Mouse (Mus musculus) embryonic facial prominence, embryonic 14.5 days (tissue): Measurements from ENCODE around the gene C1ql1. TPM values are rescaled to one million over a fixed set of nuclear protein-coding genes. Genes with fewer than 3 reads are reported as not detected.

Experiments used
- ATAC-seq: fragments of 200-750 bp; cut with Nextera tagmentation; 2 replicates; pipeline ENCODE4 v1.8.0; 2017; ENCODE audit warnings: low read depth, moderate number of reproducible peaks, moderate TSS enrichment
- DNase-seq: peaks from one replicate; pipeline ENCODE4 v3.0.0-alpha.2; 2015; ENCODE audit warnings: low spot score
- H3K27ac ChIP-seq: fragments of 300-500 bp; sonication (generic); replicated peaks from 2 replicates; pipeline ENCODE4 v1.5.1; 2014; ENCODE audit warnings: low read depth, mild to moderate bottlenecking, low read length, moderate library complexity
- H3K27me3 ChIP-seq: fragments of 300-500 bp; sonication (generic); replicated peaks from 2 replicates; pipeline ENCODE4 v1.6.1; 2014; ENCODE audit warnings: low read length; ENCODE audit not compliant: control insufficient read depth, insufficient read depth
- H3K36me3 ChIP-seq: fragments of 300-500 bp; sonication (generic); 2 replicates; pipeline ENCODE4 v1.6.1; 2014; ENCODE audit warnings: low read length, mixed read lengths; ENCODE audit not compliant: control insufficient read depth, insufficient read depth
- H3K4me1 ChIP-seq: fragments of 300-500 bp; sonication (generic); 2 replicates; pipeline ENCODE4 v1.6.1; 2014; ENCODE audit warnings: antibody characterized with exemption, low read length; ENCODE audit not compliant: control insufficient read depth, insufficient read depth
- H3K4me2 ChIP-seq: fragments of 300-500 bp; sonication (generic); 2 replicates; pipeline ENCODE4 v1.6.1; 2014; ENCODE audit warnings: low read depth, mild to moderate bottlenecking, low read length, moderate library complexity, mixed read lengths
- H3K4me3 ChIP-seq: fragments of 300-500 bp; sonication (generic); 2 replicates; pipeline ENCODE4 v1.5.1; 2014; ENCODE audit warnings: low read depth, mild to moderate bottlenecking, low read length
- H3K9ac ChIP-seq: fragments of 300-500 bp; sonication (generic); 2 replicates; pipeline ENCODE4 v1.6.1; 2014; ENCODE audit warnings: low read depth, mild to moderate bottlenecking, low read length, moderate library complexity, mixed read lengths
- H3K9me3 ChIP-seq: fragments of 300-500 bp; sonication (generic); 2 replicates; pipeline ENCODE4 v1.6.1; 2016; ENCODE audit warnings: low read length; ENCODE audit not compliant: control insufficient read depth
- WGBS: fragments of 180-500 bp; shearing (Covaris S2); extraction: QIAGEN DNeasy Blood & Tissue Kit; methylation state at CpG from one replicate; pipeline ENCODE4 v1.1.7; 2014; 5-methylcytosine and 5-hydroxymethylcytosine counted together
- polyA plus RNA-seq: library from polyadenylated mRNA; unstranded; fragments of >200 nt; fragmentation: Nextera tagmentation; extraction: Ambion mirVana; gene quantifications from 2 replicates; pipeline ENCODE4 v1.2.1, GENCODE M21; 2014

Gene C1ql1
- polyA plus RNA-seq, 1 experiment from 2014 or later = 1.8 TPM

DNA sequence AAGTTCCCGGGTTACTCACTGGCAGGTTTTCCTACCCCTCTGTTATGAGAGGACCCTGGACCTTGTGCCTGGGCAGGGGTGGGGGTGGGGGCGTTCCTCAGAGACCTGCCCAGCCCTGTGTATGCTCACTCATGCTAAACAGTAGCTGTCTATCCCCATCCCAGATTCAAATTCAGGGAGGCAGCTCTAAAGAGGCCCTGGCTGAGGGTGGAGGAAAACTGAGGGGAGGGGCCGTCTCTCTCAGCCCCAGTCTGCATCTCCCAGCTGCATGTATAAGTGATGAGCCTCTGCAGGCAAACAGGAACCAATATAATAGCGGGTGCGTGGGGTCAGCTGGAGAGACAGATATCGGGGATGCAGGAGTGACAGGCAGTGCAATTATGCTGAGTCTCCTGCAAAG, 6.4 kb upstream of the C1ql1 start:
- H3K9ac ChIP-seq = no peak overlapping the region
- ATAC-seq (no peak), DNase-seq (no peak)
- H3K27ac ChIP-seq = no peak overlapping the region
- H3K9me3 ChIP-seq = no peaks in the 10 kb centered on the region
- peaks cover 37% of the 10 kb centered on the region for H3K27me3 ChIP-seq
- peaks cover 8% of the 10 kb centered on the region; the same call in 1 of the 2 replicates for H3K4me1 ChIP-seq
- H3K4me2 ChIP-seq = no peak overlapping the region
- WGBS = 23% methylated on average over 6 of the region's 6 CpGs
- H3K36me3 ChIP-seq = no peaks in the 10 kb centered on the region
- H3K4me3 ChIP-seq = no peak overlapping the region

DNA sequence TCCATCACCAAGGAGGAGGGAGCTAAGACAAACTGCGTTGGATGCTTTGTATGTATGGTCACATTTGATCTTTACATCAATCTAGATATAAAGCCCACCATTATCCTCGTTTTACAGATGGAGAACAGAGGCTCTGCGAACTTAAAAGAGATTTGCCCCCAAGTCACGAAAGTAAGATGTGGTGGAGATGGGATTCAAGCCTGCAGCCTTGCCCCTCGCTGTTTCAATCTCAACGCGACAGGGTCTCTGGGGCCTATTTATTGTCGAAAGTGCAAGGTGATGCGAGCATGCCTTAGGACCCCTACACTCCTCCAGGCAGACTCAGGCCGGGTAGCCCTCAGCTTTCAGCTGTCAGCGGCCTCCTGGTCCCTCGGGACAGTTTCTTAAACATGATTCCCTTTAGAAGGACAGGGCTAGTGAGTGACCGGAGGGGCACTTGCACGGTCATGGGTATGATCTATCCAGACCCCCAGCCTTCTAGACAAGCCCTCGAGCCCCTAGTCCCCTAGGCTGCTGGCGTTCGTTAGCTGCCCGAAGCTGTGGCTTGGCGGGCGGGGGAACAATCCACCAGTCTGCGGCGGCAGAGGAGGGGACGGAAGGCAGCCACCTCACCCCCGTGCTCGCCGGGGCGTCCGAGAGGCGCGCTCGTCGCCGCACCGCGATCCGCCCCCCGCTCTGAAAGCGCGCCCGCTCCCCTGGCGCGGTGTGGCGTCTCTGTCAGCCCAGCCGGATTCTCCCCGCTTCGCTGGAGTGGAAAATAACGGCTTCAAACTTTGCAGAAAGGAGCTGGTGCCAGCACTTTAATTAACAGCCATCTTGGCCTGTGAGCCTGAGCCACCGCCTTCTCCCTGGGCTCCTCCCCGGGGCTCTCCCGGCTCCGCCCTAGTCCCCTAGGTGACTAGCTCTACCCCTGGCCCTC, 1.8 kb upstream of the C1ql1 start:
- Histone ChIP-seq H3K27ac (no peak overlapping the region), H3K4me1 (peaks cover 21% of the 10 kb centered on the region), H3K4me3 (peak overlapping the region; percentile 47), H3K36me3 (no peaks in the 10 kb centered on the region), H3K9me3 (no peaks in the 10 kb centered on the region), H3K9ac (peak overlapping the region; percentile 64), H3K27me3 (peaks cover 79% of the 10 kb centered on the region), H3K4me2 (peak overlapping the region; percentile 88)
- peak; percentile 35; the same call in 1 of the 2 replicates for ATAC-seq
- WGBS = 3% methylated on average over 25 of the region's 51 CpGs
- peak; percentile 70 for DNase-seq

DNA sequence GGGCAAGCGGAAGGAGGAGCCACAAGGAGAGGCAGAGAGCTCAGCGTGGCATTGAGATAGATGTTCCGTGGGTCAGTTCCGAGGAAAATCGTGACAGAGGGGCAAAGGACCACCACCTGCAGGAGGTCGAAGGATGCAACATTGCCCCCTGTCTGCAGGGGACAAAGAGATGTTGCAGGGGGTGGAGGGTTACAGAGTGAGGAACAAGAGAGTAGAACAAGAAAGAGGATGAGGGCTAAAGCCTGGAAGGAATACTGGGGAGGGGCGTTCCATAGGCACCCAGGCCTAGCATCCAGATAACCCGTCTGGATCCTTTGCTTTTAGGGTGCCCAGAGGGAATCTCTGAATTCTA, 480 bp upstream of the C1ql1 start:
- DNase-seq = no peak
- 6% methylated on average over 8 of the region's 8 CpGs for WGBS
- Histone ChIP-seq H3K4me1 (peaks cover 21% of the 10 kb centered on the region), H3K9me3 (no peaks in the 10 kb centered on the region), H3K4me3 (peak overlapping the region; percentile 43), H3K36me3 (no peaks in the 10 kb centered on the region), H3K27me3 (peaks cover 89% of the 10 kb centered on the region), H3K4me2 (peak overlapping the region; percentile 67), H3K9ac (no peak overlapping the region), H3K27ac (no peak overlapping the region)
- no peak for ATAC-seq

DNA sequence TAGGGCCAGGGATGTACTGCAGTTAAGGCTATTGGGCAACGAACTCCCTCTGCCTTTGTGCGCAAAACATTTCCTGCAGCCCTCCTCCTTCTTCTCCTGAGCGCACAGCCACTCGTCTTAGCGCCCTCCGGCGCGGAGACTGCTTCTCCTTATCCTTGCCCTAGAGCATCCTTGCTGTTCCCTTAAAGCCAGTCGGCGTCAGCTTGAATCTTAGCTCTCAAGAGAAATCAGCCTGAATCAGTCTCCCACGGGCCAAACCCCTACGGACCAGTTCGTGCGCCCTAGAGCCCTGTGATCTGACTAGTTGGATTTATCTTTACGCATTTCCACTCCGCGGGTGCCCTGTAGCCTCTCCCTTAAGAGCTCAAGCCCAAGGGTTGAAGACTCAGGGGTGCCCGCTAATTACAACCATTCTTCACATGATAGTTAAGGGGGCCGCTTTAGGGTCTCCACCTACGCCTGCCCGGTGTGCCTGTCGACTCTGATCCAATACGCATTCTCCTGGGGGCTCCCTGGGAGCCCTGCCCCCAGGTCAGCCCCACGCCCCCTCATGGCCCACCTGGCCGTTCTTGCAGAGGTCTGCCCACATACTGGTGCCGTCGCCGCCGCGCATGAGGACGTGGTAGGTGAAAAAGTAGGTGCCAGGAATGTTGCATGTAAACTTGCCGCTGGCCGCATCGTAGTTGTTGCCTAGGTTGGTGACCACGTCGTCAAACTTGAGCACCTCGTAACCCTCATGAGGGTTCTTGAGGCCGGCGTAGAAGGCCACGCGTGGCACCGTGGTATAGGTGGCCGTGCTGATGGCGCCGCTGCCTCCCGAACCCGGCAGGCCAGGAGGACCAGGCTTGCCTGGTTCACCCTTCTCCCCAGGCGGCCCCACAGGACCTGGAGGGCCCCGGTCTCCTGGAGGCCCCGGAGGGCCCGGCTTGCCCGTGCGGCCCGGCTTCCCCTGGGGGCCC, 903 bp downstream of the C1ql1 start:
- no peak for ATAC-seq
- Histone ChIP-seq H3K27me3 (peaks cover 85% of the 10 kb centered on the region), H3K9ac (peak overlapping the region; percentile 51), H3K36me3 (no peaks in the 10 kb centered on the region), H3K9me3 (no peaks in the 10 kb centered on the region), H3K27ac (no peak overlapping the region), H3K4me3 (peak overlapping the region; percentile 43), H3K4me1 (peaks cover 21% of the 10 kb centered on the region), H3K4me2 (peak overlapping the region; percentile 67)
- DNase-seq = peak; percentile 16
- 3% methylated on average over 50 of the region's 54 CpGs for WGBS

DNA sequence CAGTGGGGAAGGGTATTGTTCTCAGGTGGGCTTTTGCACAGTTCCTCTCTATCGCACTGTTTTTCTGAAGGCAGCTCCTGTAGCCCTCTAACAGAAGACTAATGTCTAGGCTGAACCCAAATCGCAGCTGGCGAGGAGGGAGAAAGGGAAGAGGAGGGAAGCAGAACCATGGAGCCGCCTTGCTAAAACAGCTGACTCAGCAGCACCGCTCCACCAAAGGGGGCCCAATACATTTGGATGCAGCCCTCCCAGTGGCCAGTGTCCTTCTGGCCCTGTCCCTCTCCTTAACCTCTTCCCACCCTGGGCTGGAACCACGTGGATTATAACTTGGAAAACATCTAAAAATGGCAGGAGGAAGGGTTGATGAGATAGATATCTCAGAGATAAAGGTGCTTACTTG, 5.3 kb downstream of the C1ql1 start:
- Histone ChIP-seq H3K4me3 (no peak overlapping the region), H3K4me2 (no peak overlapping the region), H3K27me3 (peaks cover 63% of the 10 kb centered on the region), H3K27ac (no peak overlapping the region), H3K36me3 (no peaks in the 10 kb centered on the region), H3K9ac (no peak overlapping the region), H3K9me3 (no peaks in the 10 kb centered on the region), H3K4me1 (peaks cover 25% of the 10 kb centered on the region)
- DNase-seq (no peak), ATAC-seq (no peak)
- 59% methylated on average over 6 of the region's 6 CpGs for WGBS

DNA sequence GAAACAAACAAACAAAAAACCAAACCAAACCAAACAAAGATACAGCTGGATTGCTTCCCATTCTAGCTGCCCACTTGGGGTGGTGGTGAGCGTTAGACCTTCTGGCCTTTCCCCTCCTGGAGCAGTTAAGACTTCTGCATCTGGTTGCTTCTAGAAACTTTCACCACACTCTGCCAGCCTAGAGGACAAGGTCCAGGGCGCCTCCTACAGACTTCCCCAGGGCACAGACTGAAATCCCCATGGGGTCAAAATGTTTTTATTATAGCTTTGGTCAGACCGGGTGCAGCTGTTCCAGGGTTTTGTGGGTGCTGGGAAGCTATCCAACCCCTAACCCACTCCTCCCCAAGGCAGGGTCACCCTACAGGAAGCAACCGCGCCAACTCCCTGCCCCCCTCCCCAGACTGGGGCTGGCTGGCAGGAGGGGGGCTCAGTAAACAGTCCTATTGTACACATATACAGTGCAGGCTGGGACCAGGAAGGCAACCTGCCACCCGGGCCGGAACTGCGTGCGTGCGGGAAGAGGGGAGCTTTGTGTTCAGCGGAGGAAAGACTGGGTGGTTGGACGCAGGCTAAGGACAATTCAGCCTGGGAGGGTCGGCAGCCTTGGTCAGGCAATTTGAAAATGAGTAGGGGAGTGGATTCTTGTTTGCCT, 7.3 kb downstream of the C1ql1 start:
- ATAC-seq = 0 out of 2 replicates have a peak, but pooled peaks have one; percentile 50
- Histone ChIP-seq H3K4me1 (peaks cover 14% of the 10 kb centered on the region), H3K9me3 (no peaks in the 10 kb centered on the region), H3K4me3 (no peak overlapping the region), H3K9ac (no peak overlapping the region), H3K4me2 (no peak overlapping the region), H3K27me3 (peaks cover 42% of the 10 kb centered on the region), H3K36me3 (no peaks in the 10 kb centered on the region), H3K27ac (no peak overlapping the region)
- no peak for DNase-seq
- WGBS = 32% methylated on average over 13 of the region's 13 CpGs

DNA sequence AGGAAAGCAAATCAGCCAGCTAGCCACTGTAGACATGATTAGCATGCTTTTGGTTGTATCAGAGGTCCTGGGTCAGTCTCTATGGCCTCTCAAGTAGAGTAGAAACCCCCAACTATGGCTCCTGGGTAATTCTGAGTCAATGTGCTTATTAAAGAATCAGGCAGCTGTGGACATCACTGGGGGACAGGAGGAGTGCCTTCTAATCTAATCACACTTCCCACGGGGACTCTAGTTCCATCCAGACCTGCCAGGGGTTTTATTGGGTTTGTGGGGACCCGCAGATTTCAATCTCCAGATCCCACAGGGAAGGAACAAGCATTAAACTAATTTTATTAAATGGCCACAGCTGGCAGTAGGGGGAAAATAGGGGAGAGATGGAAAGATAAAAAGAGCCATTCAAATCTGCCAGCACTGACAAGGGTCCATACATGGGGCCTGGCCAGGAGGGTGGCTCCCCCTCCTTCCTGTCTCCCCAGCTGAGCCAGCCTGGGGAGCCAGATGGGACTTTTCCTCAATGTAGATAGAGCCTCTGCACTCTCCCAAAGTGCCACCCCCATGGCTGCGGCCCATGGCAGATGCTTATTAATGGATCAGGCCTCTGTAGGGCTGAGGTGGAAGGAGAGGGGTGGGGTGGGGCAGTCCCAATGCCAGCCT, 8.8 kb downstream of the C1ql1 start:
- peaks cover 30% of the 10 kb centered on the region for H3K27me3 ChIP-seq
- no peaks in the 10 kb centered on the region for H3K9me3 ChIP-seq
- DNase-seq (peak; percentile 14), ATAC-seq (peak; percentile 47; the same call in 1 of the 2 replicates)
- H3K9ac ChIP-seq = no peak overlapping the region
- H3K4me1 ChIP-seq = peaks cover 14% of the 10 kb centered on the region
- no peaks in the 10 kb centered on the region for H3K36me3 ChIP-seq
- no peak overlapping the region for H3K27ac ChIP-seq
- no peak overlapping the region for H3K4me3 ChIP-seq
- 63% methylated on average over 3 of the region's 3 CpGs for WGBS
- no peak overlapping the region for H3K4me2 ChIP-seq

DNA sequence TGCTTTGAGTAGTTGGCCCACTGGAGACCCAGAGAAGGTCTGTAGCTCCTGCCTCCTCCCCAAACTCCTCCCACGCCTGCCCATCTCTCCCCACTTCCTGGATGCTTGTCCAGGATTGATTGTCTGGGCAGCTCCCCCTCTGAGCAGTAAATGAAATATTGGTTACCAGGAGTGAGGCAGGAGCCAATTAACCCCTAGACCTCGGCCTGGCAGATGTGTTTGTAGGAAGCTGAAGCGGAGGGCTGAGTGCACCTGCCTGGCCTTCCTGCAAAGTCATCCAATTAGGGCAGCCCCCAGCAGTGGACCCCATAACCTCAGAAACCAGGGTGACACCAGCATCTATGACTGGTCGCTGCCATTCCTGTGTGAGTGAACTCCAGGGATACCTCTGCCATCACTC, 10.2 kb downstream of the C1ql1 start:
- H3K27me3 ChIP-seq = peaks cover 23% of the 10 kb centered on the region
- H3K4me2 ChIP-seq = no peak overlapping the region
- H3K9me3 ChIP-seq = no peaks in the 10 kb centered on the region
- no peak overlapping the region for H3K9ac ChIP-seq
- H3K4me1 ChIP-seq = peaks cover 14% of the 10 kb centered on the region
- H3K27ac ChIP-seq = no peak overlapping the region
- DNase-seq (no peak), ATAC-seq (no peak)
- H3K4me3 ChIP-seq = no peak overlapping the region
- 35% methylated on average over 4 of the region's 4 CpGs for WGBS
- H3K36me3 ChIP-seq = no peaks in the 10 kb centered on the region
